Mouse (Mus musculus) C2C12 (cell line): ENCODE results near the gene H2afj.

Source experiments
- CTCF ChIP-seq: IDR thresholded peaks from one replicate; pipeline ENCODE4 v1.5.1; 2011; ENCODE audit not compliant: control insufficient read depth, insufficient read depth, insufficient read length
- FOSL1 ChIP-seq: IDR thresholded peaks from one replicate; pipeline ENCODE4 v1.8.0; 2011; ENCODE audit warnings: mild to moderate bottlenecking, low read length; ENCODE audit not compliant: poor library complexity, insufficient read depth, severe bottlenecking
- MAX ChIP-seq: IDR thresholded peaks from one replicate; pipeline ENCODE4 v1.6.1; 2011; ENCODE audit warnings: mild to moderate bottlenecking, control low read depth
- MYOD1 ChIP-seq: IDR thresholded peaks from one replicate; pipeline ENCODE4 v1.6.1; 2011; ENCODE audit warnings: low read depth; ENCODE audit not compliant: control insufficient read depth, insufficient read length
- USF1 ChIP-seq: IDR thresholded peaks from one replicate; pipeline ENCODE4 v1.6.1; 2011; ENCODE audit warnings: low read depth, mild to moderate bottlenecking, control low read depth, moderate library complexity

GRCm38 (mm10) chr6:136782761-136783160, 25.3 kb upstream of the H2afj start:
- TF ChIP-seq MAX (no peak), CTCF (no peak), MYOD1 (no peak), USF1 (no peak), FOSL1 (no peak)
